Mouse (Mus musculus) C2C12 (cell line): ENCODE data around the gene Tuba4a.

Experiments
- CEBPB ChIP-seq: IDR thresholded peaks from one replicate; pipeline ENCODE4 v1.6.1; 2011; ENCODE audit warnings: low read depth, mild to moderate bottlenecking, control low read depth, moderate library complexity
- CTCF ChIP-seq: IDR thresholded peaks from one replicate; pipeline ENCODE4 v1.5.1; 2011; ENCODE audit not compliant: control insufficient read depth, insufficient read depth, insufficient read length
- FOSL1 ChIP-seq: IDR thresholded peaks from one replicate; pipeline ENCODE4 v1.8.0; 2011; ENCODE audit warnings: mild to moderate bottlenecking, low read length; ENCODE audit not compliant: poor library complexity, insufficient read depth, severe bottlenecking
- MAX ChIP-seq: IDR thresholded peaks from one replicate; pipeline ENCODE4 v1.6.1; 2011; ENCODE audit warnings: mild to moderate bottlenecking, control low read depth
- MYOD1 ChIP-seq: IDR thresholded peaks from one replicate; pipeline ENCODE4 v1.6.1; 2011; ENCODE audit warnings: low read depth; ENCODE audit not compliant: control insufficient read depth, insufficient read length
- MYOG ChIP-seq: IDR thresholded peaks from one replicate; pipeline ENCODE4 v1.6.1; 2011; ENCODE audit not compliant: control insufficient read depth, insufficient read length; ENCODE audit errors: extremely low read depth
- USF1 ChIP-seq: IDR thresholded peaks from one replicate; pipeline ENCODE4 v1.6.1; 2011; ENCODE audit warnings: low read depth, mild to moderate bottlenecking, control low read depth, moderate library complexity

- TF ChIP-seq CTCF, result no peak
- TF ChIP-seq MAX, result no peak
- TF ChIP-seq MYOD1, result no peak
- no peak for TF ChIP-seq CEBPB
- TF ChIP-seq USF1, result no peak
- no peak for TF ChIP-seq FOSL1
- TF ChIP-seq MYOG, result no peak
Observed at GRCm38 (mm10) chr1:75191622-75192402, 27.9 kb downstream of the Tuba4a start, which contains the start of the genes Ankzf1 and Atg9a.
